Mouse (Mus musculus): Measurements from ENCODE around the gene Tmem132e.

DNA sequence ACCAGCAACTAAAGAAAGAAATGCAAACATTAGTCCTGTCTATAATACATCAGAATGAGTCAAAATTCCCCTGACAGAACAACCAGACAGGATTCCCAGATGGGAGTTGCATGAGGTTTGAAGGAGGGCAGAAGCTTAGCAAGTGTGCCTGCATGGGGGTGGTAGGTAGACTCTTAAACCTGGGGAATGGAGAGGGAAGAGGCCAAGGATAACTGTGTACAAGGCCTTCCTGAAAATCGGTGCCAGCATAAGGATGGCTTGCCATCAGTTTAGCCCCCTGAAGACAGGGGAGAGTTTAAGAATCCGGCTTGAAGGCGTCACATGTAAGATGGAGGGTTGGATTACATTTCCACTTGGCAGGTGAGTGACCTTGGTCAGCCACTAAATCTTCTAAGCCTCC, 102.2 kb downstream of the Tmem132e start:
- no peak for TF ChIP-seq POLR2A (IDR thresholded peaks at IDR 0.05; ENCODE audit: extremely low read depth, insufficient read depth, low read length)
- no peak for TF ChIP-seq CTCF (IDR thresholded peaks at IDR 0.05; ENCODE audit: low read depth, low read length)

All from liver, adult 2 months (tissue).